Mouse (Mus musculus) megakaryocyte, embryonic 14.5 days (primary cell): ENCODE data around the gene Hemk1. TPM values are rescaled to one million over a fixed set of nuclear protein-coding genes. Genes with fewer than 3 reads are reported as not detected.
A peak's percentile ranks its signal among the peaks of the same experiment; 100 is the strongest.

ENCODE experiments used
- H3K27me3 ChIP-seq: replicated peaks from 2 replicates; pipeline ENCODE3; 2012; ENCODE audit warnings: inconsistent platforms
- H3K36me3 ChIP-seq: replicated peaks from 2 replicates; pipeline ENCODE3; 2012; ENCODE audit warnings: low read length, inconsistent platforms, mixed read lengths
- H3K4me1 ChIP-seq: 2 replicates; pipeline ENCODE4 v1.6.1; 2012; ENCODE audit warnings: inconsistent platforms
- H3K4me3 ChIP-seq: replicated peaks from 2 replicates; pipeline ENCODE3; 2012; ENCODE audit warnings: moderate library complexity, mild to moderate bottlenecking, inconsistent platforms
- H3K9me3 ChIP-seq: 2 replicates; pipeline ENCODE4 v1.6.1; 2012; ENCODE audit warnings: inconsistent platforms
- FLI1 ChIP-seq: IDR thresholded peaks from 2 replicates; pipeline ENCODE4 v1.6.1; 2012; ENCODE audit warnings: low read length, inconsistent platforms, mixed read lengths
- GATA1 ChIP-seq: IDR thresholded peaks from 3 replicates; pipeline ENCODE4 v1.6.1; 2012; ENCODE audit warnings: mixed read lengths, low read length, inconsistent platforms, borderline replicate concordance
- polyA plus RNA-seq: library from polyadenylated mRNA; stranded (reverse); fragments of >175 nt; gene quantifications from 2 replicates; pipeline ENCODE4 v1.2.3, GENCODE M21; 2012; ENCODE audit warnings: low replicate concordance; ENCODE audit not compliant: insufficient read depth

The Hemk1 gene
- polyA plus RNA-seq, 1 experiment, result 8.1 TPM

- peak overlapping the region; percentile 46 for H3K4me3 ChIP-seq
- peaks cover 92% of the 10 kb centered on the region for H3K4me1 ChIP-seq
- TF ChIP-seq FLI1, result no peak
- no peak for TF ChIP-seq GATA1
- H3K9me3 ChIP-seq, result no peaks in the 10 kb centered on the region
- peaks cover 48% of the 10 kb centered on the region for H3K36me3 ChIP-seq
- no peaks in the 10 kb centered on the region for H3K27me3 ChIP-seq
These were observed 4.5 kb downstream of the Hemk1 start for GRCm38 (mm10) chr9:107333686-107334085.

GRCm38 (mm10) chr9:107330791-107331190 lies 7.4 kb downstream of the Hemk1 start:
- H3K27me3 ChIP-seq, result no peaks in the 10 kb centered on the region
- peaks cover 76% of the 10 kb centered on the region for H3K4me1 ChIP-seq
- no peak for TF ChIP-seq FLI1
- TF ChIP-seq GATA1, result no peak
- peaks cover 77% of the 10 kb centered on the region for H3K36me3 ChIP-seq
- H3K4me3 ChIP-seq, result no peak overlapping the region
- H3K9me3 ChIP-seq, result no peaks in the 10 kb centered on the region

- peaks cover 76% of the 10 kb centered on the region for H3K4me1 ChIP-seq
- H3K27me3 ChIP-seq, result no peaks in the 10 kb centered on the region
- no peaks in the 10 kb centered on the region for H3K9me3 ChIP-seq
- peaks cover 76% of the 10 kb centered on the region for H3K36me3 ChIP-seq
- TF ChIP-seq GATA1, result no peak
- no peak for TF ChIP-seq FLI1
- peak overlapping the region; percentile 17 for H3K4me3 ChIP-seq
These were observed 10.1 kb downstream of the Hemk1 start for GRCm38 (mm10) chr9:107327879-107328620.

- TF ChIP-seq GATA1 (no peak), FLI1 (no peak)
- H3K9me3 ChIP-seq, result no peaks in the 10 kb centered on the region
- no peaks in the 10 kb centered on the region for H3K27me3 ChIP-seq
- no peak overlapping the region for H3K4me3 ChIP-seq
- peaks cover 73% of the 10 kb centered on the region for H3K4me1 ChIP-seq
- peaks cover 57% of the 10 kb centered on the region for H3K36me3 ChIP-seq
These were observed 12.2 kb downstream of the Hemk1 start for GRCm38 (mm10) chr9:107325904-107326303.

GRCm38 (mm10) chr9:107324799-107325561 lies 13.2 kb downstream of the Hemk1 start:
- no peaks in the 10 kb centered on the region for H3K27me3 ChIP-seq
- TF ChIP-seq FLI1 (no peak), GATA1 (no peak)
- H3K4me1 ChIP-seq, result peaks cover 72% of the 10 kb centered on the region

GRCm38 (mm10) chr9:107323558-107323957 lies 14.6 kb downstream of the Hemk1 start:
- H3K36me3 ChIP-seq, result peaks cover 38% of the 10 kb centered on the region
- no peaks in the 10 kb centered on the region for H3K9me3 ChIP-seq
- H3K27me3 ChIP-seq, result no peaks in the 10 kb centered on the region
- H3K4me1 ChIP-seq, result peaks cover 70% of the 10 kb centered on the region
- H3K4me3 ChIP-seq, result peak overlapping the region; percentile 62
- TF ChIP-seq GATA1 (no peak), FLI1 (no peak)

More at GRCm38 (mm10) chr9:107324799-107325561, 13.2 kb downstream of the Hemk1 start:
- Histone ChIP-seq H3K36me3 (peaks cover 52% of the 10 kb centered on the region), H3K9me3 (no peaks in the 10 kb centered on the region), H3K4me3 (no peak overlapping the region)

GRCm38 (mm10) chr9:107322461-107323050 lies 15.6 kb downstream of the Hemk1 start:
- H3K27me3 ChIP-seq, result no peaks in the 10 kb centered on the region
- TF ChIP-seq GATA1, result no peak
- TF ChIP-seq FLI1, result no peak
- H3K4me1 ChIP-seq, result peaks cover 75% of the 10 kb centered on the region
- H3K4me3 ChIP-seq, result no peak overlapping the region
- H3K36me3 ChIP-seq, result peaks cover 28% of the 10 kb centered on the region
- H3K9me3 ChIP-seq, result no peaks in the 10 kb centered on the region

- Histone ChIP-seq H3K27me3 (no peaks in the 10 kb centered on the region), H3K4me1 (peaks cover 83% of the 10 kb centered on the region), H3K4me3 (no peak overlapping the region), H3K36me3 (no peaks in the 10 kb centered on the region), H3K9me3 (no peaks in the 10 kb centered on the region)
- TF ChIP-seq FLI1, result no peak
- TF ChIP-seq GATA1, result no peak
These were observed 22.4 kb downstream of the Hemk1 start for GRCm38 (mm10) chr9:107315791-107316190.

- H3K4me1 ChIP-seq, result peaks cover 87% of the 10 kb centered on the region
- H3K9me3 ChIP-seq, result no peaks in the 10 kb centered on the region
These were observed 24.2 kb downstream of the Hemk1 start for GRCm38 (mm10) chr9:107313926-107314325.

More at GRCm38 (mm10) chr9:107313926-107314325, 24.2 kb downstream of the Hemk1 start:
- no peaks in the 10 kb centered on the region for H3K27me3 ChIP-seq
- peaks cover 4% of the 10 kb centered on the region for H3K36me3 ChIP-seq
- peak overlapping the region; percentile 67 for H3K4me3 ChIP-seq
- TF ChIP-seq GATA1, result no peak
- TF ChIP-seq FLI1, result no peak
